Mouse (Mus musculus) cerebellum, adult 2 months (tissue): ENCODE measurements at regions not wholly inside any gene's neighbourhood (a gene's known extent, or its start where the extent isn't known, plus 50 kb on each side); places are given as distances from the start of the nearest gene placed in this dataset.

Source experiments
- DNase-seq, 2 experiments: peaks; one replicate each; pipeline ENCODE4 v3.0.0; 2021
- H3K27ac ChIP-seq: fragments of 200-500 bp; 2 replicates; pipeline ENCODE4 v1.5.1; 2012; ENCODE audit warnings: low read length, control low read depth, inconsistent platforms; ENCODE audit not compliant: insufficient read depth
- H3K27me3 ChIP-seq: fragments of 200-500 bp; 2 replicates; pipeline ENCODE4 v1.6.1; 2012; ENCODE audit warnings: inconsistent platforms, mild to moderate bottlenecking, low read length, moderate library complexity; ENCODE audit not compliant: control insufficient read depth, insufficient read depth
- H3K4me1 ChIP-seq: fragments of 200-500 bp; 2 replicates; pipeline ENCODE4 v1.6.1; 2011; ENCODE audit warnings: low read length; ENCODE audit not compliant: control insufficient read depth, insufficient read depth
- H3K4me3 ChIP-seq: fragments of 200-500 bp; replicated peaks from 2 replicates; pipeline ENCODE3; 2011; ENCODE audit warnings: mild to moderate bottlenecking, low read depth, low read length, control low read depth; ENCODE audit not compliant: insufficient read depth
- CTCF ChIP-seq: fragments of 200-500 bp; IDR thresholded peaks from 2 replicates; pipeline ENCODE4 v1.5.1; 2011; ENCODE audit warnings: low read depth, mild to moderate bottlenecking, control low read depth, low read length, moderate library complexity, borderline replicate concordance; ENCODE audit not compliant: insufficient read depth
- POLR2A ChIP-seq: fragments of 200-500 bp; IDR thresholded peaks from 2 replicates; pipeline ENCODE4 v1.6.1; 2011; ENCODE audit warnings: low read length, control low read depth, borderline replicate concordance; ENCODE audit not compliant: insufficient read depth
- WGBS: fragments of 180-500 bp; shearing (Covaris S2); methylation state at CpG from one replicate; pipeline ENCODE4 v1.1.7; 2018; 5-methylcytosine and 5-hydroxymethylcytosine counted together

GRCm38 (mm10) chr16:48126797-48127196, 156.7 kb upstream of the Dppa4 start:
- DNase-seq, result no peak
- no peak for TF ChIP-seq POLR2A
- no peak for TF ChIP-seq CTCF
- Histone ChIP-seq H3K27ac (no peak overlapping the region), H3K4me3 (no peak overlapping the region), H3K27me3 (no peaks in the 10 kb centered on the region), H3K4me1 (no peaks in the 10 kb centered on the region)
- 48% methylated on average over 6 of the region's 6 CpGs for WGBS

GRCm38 (mm10) chr16:48127338-48127737, 156.2 kb upstream of the Dppa4 start:
- TF ChIP-seq POLR2A, result no peak
- TF ChIP-seq CTCF, result no peak
- no peak for DNase-seq
- Histone ChIP-seq H3K27ac (no peak overlapping the region), H3K27me3 (no peaks in the 10 kb centered on the region), H3K4me3 (no peak overlapping the region), H3K4me1 (no peaks in the 10 kb centered on the region)

DNA sequence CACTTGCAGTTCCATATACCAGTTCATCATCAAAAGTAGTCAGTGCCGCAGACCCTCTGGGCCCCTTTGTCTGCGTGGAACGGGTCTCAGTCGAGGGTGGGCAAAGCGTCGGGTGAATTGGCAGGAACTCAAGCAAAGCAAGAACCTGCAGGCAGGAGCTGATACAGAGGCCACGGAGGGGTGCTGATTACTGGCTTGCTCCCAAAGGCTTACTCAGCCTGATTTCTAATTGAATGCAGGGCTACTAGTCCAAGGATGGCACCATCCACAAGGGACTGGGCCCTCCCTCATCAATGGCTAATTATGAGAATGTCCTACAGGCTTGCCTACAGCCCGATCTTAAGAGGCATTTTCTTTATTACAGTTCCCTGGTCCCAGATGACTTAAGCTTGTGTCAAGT, 128.2 kb upstream of the Dppa4 start:
- DNase-seq, result peak in 1 of 2 experiments; percentile 3
- Histone ChIP-seq H3K4me1 (no peaks in the 10 kb centered on the region), H3K4me3 (no peak overlapping the region), H3K27me3 (no peaks in the 10 kb centered on the region), H3K27ac (no peak overlapping the region)
- TF ChIP-seq CTCF (no peak), POLR2A (no peak)
- WGBS, result 24% methylated on average over 8 of the region's 8 CpGs

DNA sequence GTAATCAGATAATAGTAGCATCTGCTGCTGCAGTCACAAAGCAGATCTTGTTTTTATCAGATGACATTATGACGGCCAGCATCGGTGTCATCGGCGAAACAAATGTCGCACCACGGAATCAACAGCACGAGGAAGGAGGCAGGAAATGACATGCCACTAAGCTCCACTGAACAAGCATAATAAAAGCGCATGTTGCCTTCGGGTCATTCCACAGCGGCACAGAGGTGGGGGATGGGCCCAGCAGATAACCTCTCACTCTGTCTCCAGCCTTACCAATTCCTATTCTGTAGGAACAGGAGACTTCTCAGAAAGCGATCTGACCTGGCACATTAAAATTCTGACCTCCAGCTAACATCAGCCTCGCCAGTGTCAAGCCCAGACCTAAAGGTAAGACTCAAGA, 93.1 kb upstream of the Dppa4 start:
- no peak overlapping the region for H3K4me3 ChIP-seq
- H3K27me3 ChIP-seq, result no peaks in the 10 kb centered on the region
- 85% methylated on average over 12 of the region's 12 CpGs for WGBS
- no peaks in the 10 kb centered on the region for H3K4me1 ChIP-seq
- peak in 1 of 2 experiments; percentile 10 for DNase-seq
- TF ChIP-seq POLR2A (no peak), CTCF (no peak)
- no peak overlapping the region for H3K27ac ChIP-seq

DNA sequence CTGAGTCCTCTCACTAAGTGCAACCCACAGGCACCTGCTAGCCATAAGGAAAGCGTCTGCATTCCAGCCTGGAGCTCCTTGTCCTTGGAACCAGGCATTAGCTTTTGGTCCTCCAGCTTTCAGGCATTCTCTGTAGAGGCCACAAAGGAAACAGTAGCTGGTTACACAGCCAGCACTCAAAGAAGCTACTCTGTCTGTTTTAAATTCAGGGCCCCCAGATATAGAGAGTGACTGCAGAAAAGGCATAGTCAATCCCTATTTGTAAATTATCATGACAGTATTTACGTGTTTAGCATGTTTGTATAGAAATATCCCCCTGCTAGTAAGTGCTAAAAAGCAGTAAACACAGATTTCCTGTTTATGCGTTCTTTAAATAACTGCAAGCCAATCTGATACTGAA, 91.3 kb upstream of the Dppa4 start:
- H3K27ac ChIP-seq, result no peak overlapping the region
- WGBS, result 94% methylated on average over 3 of the region's 3 CpGs
- no peak for DNase-seq
- no peaks in the 10 kb centered on the region for H3K27me3 ChIP-seq
- no peaks in the 10 kb centered on the region for H3K4me1 ChIP-seq
- TF ChIP-seq CTCF (no peak), POLR2A (no peak)
- no peak overlapping the region for H3K4me3 ChIP-seq

DNA sequence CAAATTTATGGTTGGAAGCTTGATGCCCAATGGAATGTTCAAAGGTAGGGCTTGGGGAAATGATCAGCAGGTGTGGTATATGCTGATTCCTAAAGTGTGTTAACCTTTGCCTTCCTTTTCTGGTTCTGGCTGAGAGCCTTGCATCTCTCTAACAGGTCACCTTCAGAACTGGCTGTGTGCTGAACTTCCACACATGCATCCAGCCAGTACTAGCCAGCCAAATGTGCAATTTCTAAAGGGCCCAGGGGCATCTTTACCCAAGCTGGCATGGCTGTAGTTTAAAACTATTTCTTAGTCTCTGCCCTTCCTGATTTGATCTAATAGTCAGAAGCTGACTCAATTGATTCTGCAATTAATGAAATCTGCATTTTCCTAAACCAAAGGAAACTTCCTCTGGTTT, 68.6 kb upstream of the Dppa4 start:
- Histone ChIP-seq H3K27me3 (no peaks in the 10 kb centered on the region), H3K27ac (no peak overlapping the region), H3K4me3 (no peak overlapping the region), H3K4me1 (no peaks in the 10 kb centered on the region)
- DNase-seq, result peak in 1 of 2 experiments; percentile 7
- no peak for TF ChIP-seq POLR2A
- no peak for TF ChIP-seq CTCF
